Mouse (Mus musculus) CH12.LX (cell line): Measurements from ENCODE around the gene Cnot2. TPM values are rescaled to one million over a fixed set of nuclear protein-coding genes. Genes with fewer than 3 reads are reported as not detected.

Source experiments
- DNase-seq: peaks from one replicate; pipeline ENCODE4 v3.0.0-alpha.2; 2013; ENCODE audit errors: extremely low read depth
- H3K27ac ChIP-seq: 2 replicates; pipeline ENCODE4 v1.5.1; 2012; ENCODE audit warnings: low read depth, mild to moderate bottlenecking, control low read depth, moderate library complexity; ENCODE audit not compliant: insufficient read depth
- H3K27me3 ChIP-seq: replicated peaks from 2 replicates; pipeline ENCODE3; 2012; ENCODE audit warnings: inconsistent platforms
- H3K36me3 ChIP-seq, 2 experiments: replicated peaks in 1 of 2; 2 replicates each; pipeline versions ENCODE3 to v1.6.1; 2012; ENCODE audit warnings: inconsistent platforms in 1 of 2, low read length in 1 of 2, mild to moderate bottlenecking in 1 of 2, mixed read lengths in 1 of 2, moderate library complexity in 1 of 2; ENCODE audit not compliant: control insufficient read depth in 1 of 2, insufficient read depth in 1 of 2
- H3K4me1 ChIP-seq, 2 experiments: 2 replicates each; pipeline ENCODE4 v1.6.1; 2012; ENCODE audit warnings: inconsistent platforms in 1 of 2, moderate library complexity in 1 of 2; ENCODE audit not compliant: insufficient read depth in 2 of 2, control insufficient read depth in 1 of 2
- H3K4me2 ChIP-seq: 2 replicates; pipeline ENCODE4 v1.6.1; 2012; ENCODE audit warnings: low read depth, mild to moderate bottlenecking, control low read depth; ENCODE audit not compliant: poor library complexity, insufficient read depth, severe bottlenecking
- H3K4me3 ChIP-seq, 3 experiments: fragments of 150-350 bp in 1 of 3; sonication (generic) in 1 of 3; replicated peaks in 1 of 3; 2 replicates each; pipeline versions ENCODE3 to v1.5.1; 2011 to 2012; ENCODE audit warnings: low read depth in 2 of 3, low read length in 2 of 3, mild to moderate bottlenecking in 2 of 3, moderate library complexity in 2 of 3, control low read depth in 1 of 3, improper control_type of control experiment in 1 of 3, inconsistent platforms in 1 of 3, mixed read lengths in 1 of 3; ENCODE audit not compliant: poor library complexity in 1 of 3
- H3K79me2 ChIP-seq: replicated peaks from 2 replicates; pipeline ENCODE4 v1.6.1; 2012; ENCODE audit warnings: mild to moderate bottlenecking, moderate library complexity; ENCODE audit not compliant: control insufficient read depth, poor library complexity, insufficient read depth, severe bottlenecking; ENCODE audit errors: extremely low read depth
- H3K9ac ChIP-seq: 2 replicates; pipeline ENCODE4 v1.6.1; 2012; ENCODE audit warnings: low read depth, mild to moderate bottlenecking, control low read depth, moderate library complexity; ENCODE audit not compliant: insufficient read depth
- H3K9me3 ChIP-seq: replicated peaks from 2 replicates; pipeline ENCODE3; 2012; ENCODE audit warnings: low read length, inconsistent platforms, mixed read lengths
- CHD1 ChIP-seq: IDR thresholded peaks from 2 replicates; pipeline ENCODE4 v1.6.1; 2012; ENCODE audit warnings: low read depth, low read length, improper control_type of control experiment, inconsistent platforms
- CHD2 ChIP-seq: IDR thresholded peaks from 2 replicates; pipeline ENCODE4 v1.6.1; 2011; ENCODE audit warnings: low read length, improper control_type of control experiment
- CTCF ChIP-seq, 2 experiments: IDR thresholded peaks in 1 of 2; conservative IDR thresholded peaks in 1 of 2; 2 replicates each; pipeline ENCODE4 v1.5.1; 2011 to 2012; ENCODE audit warnings: low read depth in 2 of 2, low read length in 2 of 2, improper control_type of control experiment in 1 of 2, inconsistent platforms in 1 of 2, mild to moderate bottlenecking in 1 of 2, moderate library complexity in 1 of 2
- ELF1 ChIP-seq: IDR thresholded peaks from 2 replicates; pipeline ENCODE4 v1.6.1; 2014; ENCODE audit warnings: low read depth, mild to moderate bottlenecking, inconsistent platforms, low read length, improper control_type of control experiment
- ETS1 ChIP-seq: conservative IDR thresholded peaks from 2 replicates; pipeline ENCODE4 v1.6.1; 2012; ENCODE audit warnings: low read depth, mild to moderate bottlenecking, inconsistent platforms, low read length, improper control_type of control experiment, moderate library complexity
- IRF4 ChIP-seq: IDR thresholded peaks from 2 replicates; pipeline ENCODE4 v1.6.1; 2014; ENCODE audit warnings: low read depth, mild to moderate bottlenecking, inconsistent platforms, low read length, improper control_type of control experiment
- JUND ChIP-seq: conservative IDR thresholded peaks from 2 replicates; pipeline ENCODE4 v1.6.1; 2011; ENCODE audit warnings: low read depth, low read length, improper control_type of control experiment
- KAT2A ChIP-seq: IDR thresholded peaks from 2 replicates; pipeline ENCODE4 v1.6.1; 2012; ENCODE audit warnings: low read length, improper control_type of control experiment, inconsistent platforms; ENCODE audit not compliant: insufficient replicate concordance
- MAX ChIP-seq: IDR thresholded peaks from 2 replicates; pipeline ENCODE4 v1.6.1; 2011; ENCODE audit warnings: low read length, improper control_type of control experiment
- MAZ ChIP-seq: IDR thresholded peaks from 2 replicates; pipeline ENCODE4 v1.6.1; 2012; ENCODE audit warnings: low read depth, mild to moderate bottlenecking, inconsistent platforms, low read length, improper control_type of control experiment, moderate library complexity
- MEF2A ChIP-seq: IDR thresholded peaks from 2 replicates; pipeline ENCODE4 v1.6.1; 2014; ENCODE audit warnings: low read depth, mild to moderate bottlenecking, inconsistent platforms, low read length, improper control_type of control experiment, borderline replicate concordance
- MYC ChIP-seq: IDR thresholded peaks from 2 replicates; pipeline ENCODE4 v1.6.1; 2011; ENCODE audit warnings: low read depth, mild to moderate bottlenecking, improper control_type of control experiment, low read length
- PAX5 ChIP-seq: IDR thresholded peaks from 2 replicates; pipeline ENCODE4 v1.6.1; 2012; ENCODE audit warnings: low read length, inconsistent platforms, mixed read lengths
- POLR2A ChIP-seq: IDR thresholded peaks from 2 replicates; pipeline ENCODE4 v1.6.1; 2011; ENCODE audit warnings: low read depth, mild to moderate bottlenecking, improper control_type of control experiment, low read length
- POLR2AphosphoS2 ChIP-seq: IDR thresholded peaks from 2 replicates; pipeline ENCODE4 v1.6.1; 2011; ENCODE audit warnings: low read depth, low read length, improper control_type of control experiment
- RAD21 ChIP-seq: IDR thresholded peaks from 2 replicates; pipeline ENCODE4 v1.6.1; 2011; ENCODE audit warnings: low read depth, mild to moderate bottlenecking, low read length, improper control_type of control experiment, moderate library complexity
- RCOR1 ChIP-seq: conservative IDR thresholded peaks from 2 replicates; pipeline ENCODE4 v1.6.1; 2012; ENCODE audit warnings: low read depth, mild to moderate bottlenecking, inconsistent platforms, low read length, improper control_type of control experiment
- SMC3 ChIP-seq: IDR thresholded peaks from 2 replicates; pipeline ENCODE4 v1.6.1; 2011; ENCODE audit warnings: low read depth, low read length, improper control_type of control experiment
- TBP ChIP-seq: conservative IDR thresholded peaks from 2 replicates; pipeline ENCODE4 v1.6.1; 2011; ENCODE audit warnings: low read depth, low read length, improper control_type of control experiment
- TCF12 ChIP-seq: IDR thresholded peaks from 2 replicates; pipeline ENCODE4 v1.6.1; 2014; ENCODE audit warnings: low read depth, mild to moderate bottlenecking, inconsistent platforms, low read length, improper control_type of control experiment
- UBTF ChIP-seq: IDR thresholded peaks from 2 replicates; pipeline ENCODE4 v1.6.1; 2012; ENCODE audit warnings: low read depth, mild to moderate bottlenecking, inconsistent platforms, low read length, improper control_type of control experiment, moderate library complexity
- ZC3H11A ChIP-seq: IDR thresholded peaks from 2 replicates; pipeline ENCODE4 v1.6.1; 2012; ENCODE audit warnings: low read depth, mild to moderate bottlenecking, inconsistent platforms, low read length, improper control_type of control experiment
- ZKSCAN1 ChIP-seq: IDR thresholded peaks from 2 replicates; pipeline ENCODE4 v1.6.1; 2012; ENCODE audit warnings: low read depth, inconsistent platforms, low read length, improper control_type of control experiment, borderline replicate concordance
- ZMIZ1 ChIP-seq: IDR thresholded peaks from 2 replicates; pipeline ENCODE4 v1.6.1; 2012; ENCODE audit warnings: low read depth, mild to moderate bottlenecking, inconsistent platforms, low read length, improper control_type of control experiment
- ZNF384 ChIP-seq: IDR thresholded peaks from 2 replicates; pipeline ENCODE4 v1.6.1; 2012; ENCODE audit warnings: low read depth, low read length, improper control_type of control experiment, inconsistent platforms
- dilution Hi-C: fragments of 300-500 bp; cut with MboI; formaldehyde crosslinking; loops from 2 replicates; pipeline ENCODE4 v1.14.3; 2020; ENCODE audit warnings: low sequenced_read_pairs; ENCODE audit not compliant: extremely low pct_unique_long_range_greater_than_20kb, extremely low pct_ligation_motif_present
- in situ Hi-C: fragments of 300-500 bp; cut with MboI; formaldehyde crosslinking; loops from 3 replicates; pipeline ENCODE4 v1.14.3; 2019; ENCODE audit warnings: low sequenced_read_pairs, low pct_ligation_motif_present, low pct_unique_long_range_greater_than_20kb, mixed read lengths
- polyA plus RNA-seq: library from polyadenylated mRNA; unstranded; fragments of >175 nt; gene quantifications from 2 replicates; pipeline ENCODE4 v1.2.1, GENCODE M21; 2012; ENCODE audit warnings: low read depth; ENCODE audit not compliant: insufficient read length
- total RNA-seq, 2 experiments: library from RNA; depleted of rRNA; stranded (reverse); fragments of 300-350 nt in 1 of 2; fragments of >200 nt in 1 of 2; gene quantifications; 2 replicates each; pipeline ENCODE4 v1.2.3; 2012 to 2014

The Cnot2 gene
- total and polyA plus RNA-seq, 3 experiments: 69.5 to 150 (median 97.0) TPM

- H3K4me1 ChIP-seq: peaks cover 0 to 42% of the 10 kb centered on the region in 2 experiments; a peak in 2 of 4 replicates
- peaks cover 2% of the 10 kb centered on the region; the same call in 1 of the 2 replicates for H3K79me2 ChIP-seq
- DNase-seq: no peak
- no peak for TF ChIP-seq POLR2A
- TF ChIP-seq UBTF: no peak
- no peak for TF ChIP-seq IRF4
- TF ChIP-seq ZNF384: no peak
- no peak for TF ChIP-seq TBP
- TF ChIP-seq PAX5: no peak
- no peak for TF ChIP-seq ZC3H11A
- TF ChIP-seq MAZ: no peak
- no peak for TF ChIP-seq SMC3
- TF ChIP-seq ZKSCAN1: no peak
- TF ChIP-seq TCF12: no peak
- no peak for TF ChIP-seq CHD2
- no peak for TF ChIP-seq JUND
- no peak for TF ChIP-seq KAT2A
- TF ChIP-seq ETS1: no peak
- no peak for TF ChIP-seq RCOR1
- no peak overlapping the region for H3K4me3 ChIP-seq
- H3K27ac ChIP-seq: no peak overlapping the region
- H3K27me3 ChIP-seq: no peaks in the 10 kb centered on the region
- dilution Hi-C loops (no loop called here), in situ Hi-C loops (no loop called here)
- no peaks in the 10 kb centered on the region for H3K9me3 ChIP-seq
- H3K4me2 ChIP-seq: no peak overlapping the region
- no peak overlapping the region for H3K9ac ChIP-seq
- H3K36me3 ChIP-seq: peaks cover 0 to 27% of the 10 kb centered on the region in 2 experiments
Observed at GRCm38 (mm10) chr10:116513254-116513635, 68.1 kb downstream of the Cnot2 start.

- Histone ChIP-seq H3K36me3 (peaks cover 0 to 24% of the 10 kb centered on the region in 2 experiments), H3K27me3 (no peaks in the 10 kb centered on the region), H3K4me1 (peaks cover 0 to 39% of the 10 kb centered on the region in 2 experiments; a peak in 2 of 4 replicates)
- in situ Hi-C loops: no loop called here
- TF ChIP-seq MEF2A (no peak), MAZ (no peak), CHD1 (no peak), CTCF (conservative IDR thresholded peaks at IDR 0.05 in 1 of 2, IDR thresholded peaks at IDR 0.05 in 1 of 2; ENCODE audit: low read depth in 2 of 2, low read length in 2 of 2) (no peak), ZMIZ1 (no peak), PAX5 (no peak), ETS1 (no peak), POLR2A (no peak), MYC (no peak), RAD21 (no peak), MAX (no peak), ELF1 (no peak), POLR2AphosphoS2 (no peak), JUND (no peak)
- TF ChIP-seq, all 38 proteins: peak for 0
- H3K4me2 ChIP-seq: no peak overlapping the region
- H3K4me3 ChIP-seq: no peak overlapping the region
- DNase-seq: no peak
- H3K79me2 ChIP-seq: peaks cover 2% of the 10 kb centered on the region; the same call in 1 of the 2 replicates
- no peaks in the 10 kb centered on the region for H3K9me3 ChIP-seq
- H3K27ac ChIP-seq: no peak overlapping the region
- no peak overlapping the region for H3K9ac ChIP-seq
- dilution Hi-C loops: no loop called here
Observed at GRCm38 (mm10) chr10:116512521-116513253, 68.6 kb downstream of the Cnot2 start.
